Mouse (Mus musculus): ENCODE measurements around the gene Epb41l4b. TPM values are rescaled to one million over a fixed set of nuclear protein-coding genes. Genes with fewer than 3 reads are reported as not detected.

Gene Epb41l4b
- polyA plus RNA-seq, 2 experiments = 5.3 to 12.2 TPM

GRCm38 (mm10) chr4:57007717-57008116, 135.5 kb downstream of the Epb41l4b start:
- ATAC-seq (ENCODE audit: low FRiP score, low read depth) (no peak), DNase-seq (ENCODE audit: low spot score) (no peak)
- no peak overlapping the region for H3K27ac ChIP-seq (replicated peaks; ENCODE audit: low read depth, low read length)
- no peak overlapping the region for H3K4me3 ChIP-seq (replicated peaks; ENCODE audit: low read length)
- 0 out of 2 replicates have a peak, but pooled peaks cover 2% of the 10 kb centered on the region for H3K4me1 ChIP-seq (ENCODE audit: control insufficient read depth, insufficient read depth, low read length)
- WGBS = 42% methylated on average over 9 of the region's 9 CpGs
- H3K36me3 ChIP-seq (ENCODE audit: control insufficient read depth, insufficient read depth, low read length) = no peaks in the 10 kb centered on the region
- no peak overlapping the region for H3K9ac ChIP-seq (ENCODE audit: low read depth, low read length, severe bottlenecking)
- no peak for TF ChIP-seq POLR2A (IDR thresholded peaks at IDR 0.05; ENCODE audit: borderline replicate concordance, extremely low read depth, insufficient read depth, insufficient read length)
- H3K27me3 ChIP-seq (ENCODE audit: control insufficient read depth, insufficient read depth, low read length) = no peaks in the 10 kb centered on the region
- H3K9me3 ChIP-seq (ENCODE audit: control insufficient read depth, low read length) = no peaks in the 10 kb centered on the region
- H3K4me2 ChIP-seq (replicated peaks; ENCODE audit: low read depth, low read length, severe bottlenecking) = no peak overlapping the region

DNA sequence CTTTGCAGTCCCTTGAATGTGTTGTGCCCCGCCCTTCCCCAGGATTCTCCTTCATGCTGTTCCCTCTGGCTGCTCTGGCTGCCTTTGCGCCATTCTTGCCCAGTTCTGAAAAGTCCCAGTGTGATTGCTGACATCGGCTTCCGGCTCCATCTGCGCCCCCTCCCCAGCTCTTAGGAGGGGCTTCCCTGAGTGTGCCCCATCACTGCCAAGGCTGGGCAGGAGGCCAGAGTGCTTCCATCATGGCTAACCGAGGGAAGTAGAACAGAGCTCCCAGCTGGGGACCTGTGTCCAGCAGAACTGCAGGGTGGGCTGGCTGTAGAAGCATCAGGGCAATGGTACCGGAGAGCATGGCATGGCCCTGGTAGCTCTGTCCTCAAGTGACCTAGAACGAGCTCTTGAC, 138.2 kb downstream of the Epb41l4b start:
- ATAC-seq (ENCODE audit: low FRiP score, low read depth) (no peak), DNase-seq (ENCODE audit: low spot score) (no peak)
- WGBS = 69% methylated on average over 8 of the region's 8 CpGs
- no peaks in the 10 kb centered on the region for H3K27me3 ChIP-seq (ENCODE audit: control insufficient read depth, insufficient read depth, low read length)
- H3K4me2 ChIP-seq (replicated peaks; ENCODE audit: low read depth, low read length, severe bottlenecking) = no peak overlapping the region
- H3K4me1 ChIP-seq (ENCODE audit: control insufficient read depth, insufficient read depth, low read length) = 0 out of 2 replicates have a peak, but pooled peaks cover 2% of the 10 kb centered on the region
- no peak overlapping the region for H3K9ac ChIP-seq (ENCODE audit: low read depth, low read length, severe bottlenecking)
- no peaks in the 10 kb centered on the region for H3K9me3 ChIP-seq (ENCODE audit: control insufficient read depth, low read length)
- H3K4me3 ChIP-seq (replicated peaks; ENCODE audit: low read length) = no peak overlapping the region
- no peak overlapping the region for H3K27ac ChIP-seq (replicated peaks; ENCODE audit: low read depth, low read length)
- no peak for TF ChIP-seq POLR2A (IDR thresholded peaks at IDR 0.05; ENCODE audit: borderline replicate concordance, extremely low read depth, insufficient read depth, insufficient read length)
- no peaks in the 10 kb centered on the region for H3K36me3 ChIP-seq (ENCODE audit: control insufficient read depth, insufficient read depth, low read length)

- TF ChIP-seq POLR2A (IDR thresholded peaks at IDR 0.05; ENCODE audit: borderline replicate concordance, extremely low read depth, insufficient read depth, insufficient read length) = no peak
- H3K4me1 ChIP-seq (ENCODE audit: control insufficient read depth, insufficient read depth, low read length) = 0 out of 2 replicates have a peak, but pooled peaks cover 2% of the 10 kb centered on the region
- H3K4me3 ChIP-seq (replicated peaks; ENCODE audit: low read length) = no peak overlapping the region
- H3K9ac ChIP-seq (ENCODE audit: low read depth, low read length, severe bottlenecking) = no peak overlapping the region
- no peak for DNase-seq (ENCODE audit: low spot score)
- H3K27me3 ChIP-seq (ENCODE audit: control insufficient read depth, insufficient read depth, low read length) = no peaks in the 10 kb centered on the region
- H3K36me3 ChIP-seq (ENCODE audit: control insufficient read depth, insufficient read depth, low read length) = no peaks in the 10 kb centered on the region
- no peak overlapping the region for H3K4me2 ChIP-seq (replicated peaks; ENCODE audit: low read depth, low read length, severe bottlenecking)
- WGBS = 71% methylated on average over 8 of the region's 8 CpGs
- no peak for ATAC-seq (ENCODE audit: low FRiP score, low read depth)
- no peak overlapping the region for H3K27ac ChIP-seq (replicated peaks; ENCODE audit: low read depth, low read length)
- no peaks in the 10 kb centered on the region for H3K9me3 ChIP-seq (ENCODE audit: control insufficient read depth, low read length)
These were observed 139.4 kb downstream of the Epb41l4b start for GRCm38 (mm10) chr4:57003886-57004285.

DNA sequence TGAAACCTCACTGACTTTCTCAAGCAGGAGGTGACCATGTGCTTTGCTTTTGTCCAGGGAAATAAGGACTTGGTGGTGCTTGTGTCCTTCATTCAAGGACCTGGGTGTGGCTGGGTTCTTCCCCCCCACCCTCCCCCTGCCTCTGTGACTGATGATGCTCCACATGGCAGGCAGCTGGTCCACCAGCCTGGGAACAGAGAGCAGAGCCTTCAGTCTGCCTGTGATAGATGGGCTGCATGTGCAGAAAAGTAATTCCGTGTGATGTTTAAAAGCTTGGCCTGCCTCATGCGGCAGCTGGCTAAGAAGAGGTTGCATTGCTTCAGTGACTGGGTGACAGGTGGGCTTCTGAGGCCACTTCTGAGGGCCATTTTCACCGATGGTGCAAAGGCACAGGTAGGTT, 140.5 kb downstream of the Epb41l4b start:
- DNase-seq (ENCODE audit: low spot score) = peak; percentile 27
- 0 out of 2 replicates have a peak, but pooled peaks cover 2% of the 10 kb centered on the region for H3K4me1 ChIP-seq (ENCODE audit: control insufficient read depth, insufficient read depth, low read length)
- no peak overlapping the region for H3K9ac ChIP-seq (ENCODE audit: low read depth, low read length, severe bottlenecking)
- no peak overlapping the region for H3K4me2 ChIP-seq (replicated peaks; ENCODE audit: low read depth, low read length, severe bottlenecking)
- H3K9me3 ChIP-seq (ENCODE audit: control insufficient read depth, low read length) = no peaks in the 10 kb centered on the region
- no peaks in the 10 kb centered on the region for H3K36me3 ChIP-seq (ENCODE audit: control insufficient read depth, insufficient read depth, low read length)
- no peak overlapping the region for H3K27ac ChIP-seq (replicated peaks; ENCODE audit: low read depth, low read length)
- no peak for ATAC-seq (ENCODE audit: low FRiP score, low read depth)
- no peak for TF ChIP-seq POLR2A (IDR thresholded peaks at IDR 0.05; ENCODE audit: borderline replicate concordance, extremely low read depth, insufficient read depth, insufficient read length)
- H3K4me3 ChIP-seq (replicated peaks; ENCODE audit: low read length) = no peak overlapping the region
- 42% methylated on average over 3 of the region's 3 CpGs for WGBS
- no peaks in the 10 kb centered on the region for H3K27me3 ChIP-seq (ENCODE audit: control insufficient read depth, insufficient read depth, low read length)

DNA sequence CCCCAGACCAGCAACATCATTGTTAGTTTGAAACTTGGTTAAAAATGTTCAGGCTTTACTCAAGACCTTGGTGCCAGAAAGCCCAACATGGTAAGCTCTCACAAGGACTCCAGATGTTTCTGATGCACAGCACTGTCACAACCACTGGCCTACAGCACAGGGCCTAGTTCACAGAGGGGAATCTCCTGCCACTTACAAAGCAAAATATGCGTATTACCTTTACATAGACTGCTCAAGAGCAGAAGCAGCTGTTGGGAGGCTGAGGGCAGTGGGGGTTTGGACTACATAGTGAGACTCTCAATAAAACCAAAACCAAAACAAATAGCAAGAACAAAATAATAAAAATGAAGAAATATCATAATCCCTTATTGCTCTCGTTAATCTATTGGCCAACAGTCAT, 141.8 kb downstream of the Epb41l4b start:
- WGBS = 86% methylated on average over 2 of the region's 2 CpGs
- no peaks in the 10 kb centered on the region for H3K27me3 ChIP-seq (ENCODE audit: control insufficient read depth, insufficient read depth, low read length)

GRCm38 (mm10) chr4:56993331-56993730, 149.9 kb downstream of the Epb41l4b start:
- Histone ChIP-seq H3K36me3 (ENCODE audit: control insufficient read depth, insufficient read depth, low read length) (no peaks in the 10 kb centered on the region), H3K27me3 (ENCODE audit: control insufficient read depth, insufficient read depth, low read length) (peaks cover 24% of the 10 kb centered on the region), H3K4me1 (ENCODE audit: control insufficient read depth, insufficient read depth, low read length) (no peaks in the 10 kb centered on the region), H3K4me2 (replicated peaks; ENCODE audit: low read depth, low read length, severe bottlenecking) (no peak overlapping the region), H3K9me3 (ENCODE audit: control insufficient read depth, low read length) (no peaks in the 10 kb centered on the region), H3K27ac (replicated peaks; ENCODE audit: low read depth, low read length) (no peak overlapping the region), H3K4me3 (replicated peaks; ENCODE audit: low read length) (no peak overlapping the region), H3K9ac (ENCODE audit: low read depth, low read length, severe bottlenecking) (no peak overlapping the region)
- ATAC-seq (ENCODE audit: low FRiP score, low read depth) (no peak), DNase-seq (ENCODE audit: low spot score) (no peak)
- WGBS = 85% methylated on average over 7 of the region's 7 CpGs
- no peak for TF ChIP-seq POLR2A (IDR thresholded peaks at IDR 0.05; ENCODE audit: borderline replicate concordance, extremely low read depth, insufficient read depth, insufficient read length)

More for the DNA sequence above, 141.8 kb downstream of the Epb41l4b start:
- no peak overlapping the region for H3K4me3 ChIP-seq (replicated peaks; ENCODE audit: low read length)
- H3K27ac ChIP-seq (replicated peaks; ENCODE audit: low read depth, low read length) = no peak overlapping the region
- no peaks in the 10 kb centered on the region for H3K36me3 ChIP-seq (ENCODE audit: control insufficient read depth, insufficient read depth, low read length)
- no peak for TF ChIP-seq POLR2A (IDR thresholded peaks at IDR 0.05; ENCODE audit: borderline replicate concordance, extremely low read depth, insufficient read depth, insufficient read length)
- no peak overlapping the region for H3K9ac ChIP-seq (ENCODE audit: low read depth, low read length, severe bottlenecking)
- ATAC-seq (ENCODE audit: low FRiP score, low read depth) = no peak
- H3K4me1 ChIP-seq (ENCODE audit: control insufficient read depth, insufficient read depth, low read length) = 0 out of 2 replicates have a peak, but pooled peaks cover 2% of the 10 kb centered on the region
- no peaks in the 10 kb centered on the region for H3K9me3 ChIP-seq (ENCODE audit: control insufficient read depth, low read length)
- DNase-seq (ENCODE audit: low spot score) = no peak
- H3K4me2 ChIP-seq (replicated peaks; ENCODE audit: low read depth, low read length, severe bottlenecking) = no peak overlapping the region

Measured in limb, embryonic 14.5 days (tissue).